ENCODE assay signal across 23 mouse cellular contexts in genomic region chr8:122197342-122197741, GRCm38 (mm10).
"Had no signal": no experiment of that assay in that cellular context is flagged by ENCODE, and none has a peak within 500 bp of the region (broad histone marks: within the 10 kb centered on the region; RNA-seq: fewer than 3 reads in every experiment).

No protein-coding gene starts in this region.

- DNase-seq: gastrocnemius, adult 2 months; gastrocnemius, postnatal 10 days; gastrocnemius, postnatal 36 days; heart, adult 18-20 months; heart, postnatal 10 days; kidney, adult 18-20 months; kidney, adult 8-10 months; kidney, postnatal 10 days; kidney, postnatal 25 days; kidney, postnatal 4 days; liver had no signal

- H3K27me3 ChIP-seq: intestine, embryonic 15.5 days; limb, embryonic 12.5 days had no signal

- H3K27ac ChIP-seq: gastrocnemius, adult 2 months; heart, embryonic 10.5 days; hindbrain, embryonic 14.5 days; intestine, embryonic 15.5 days; layer of hippocampus, adult 2 months; left cerebral cortex, adult 2 months; limb, embryonic 10.5 days; limb, embryonic 12.5 days had no signal

- H3K4me2 ChIP-seq: heart, embryonic 12.5 days; hindbrain, embryonic 14.5 days; intestine, embryonic 15.5 days; limb, embryonic 12.5 days; liver, embryonic 11.5 days had no signal

- H3K9ac ChIP-seq: heart, embryonic 12.5 days; hindbrain, embryonic 14.5 days; intestine, embryonic 15.5 days; limb, embryonic 12.5 days had no signal

- H3K9me3 ChIP-seq: heart, embryonic 10.5 days; heart, embryonic 12.5 days; intestine, embryonic 15.5 days; limb, embryonic 10.5 days; limb, embryonic 12.5 days had no signal

- H3K36me3 ChIP-seq: heart, embryonic 10.5 days; heart, embryonic 12.5 days; intestine, embryonic 15.5 days; limb, embryonic 10.5 days; limb, embryonic 12.5 days had no signal

- H3K4me3 ChIP-seq: gastrocnemius, adult 2 months; heart, embryonic 10.5 days; heart, embryonic 12.5 days; intestine, embryonic 15.5 days; layer of hippocampus, adult 2 months; left cerebral cortex, adult 2 months; limb, embryonic 10.5 days; limb, embryonic 12.5 days had no signal

- ATAC-seq: hindbrain, embryonic 16.5 days; inflammation-experienced regulatory T-cells, adult 6 months; intestine, embryonic 15.5 days; intestine, postnatal 0 days had no signal
